Mouse (Mus musculus) liver, embryonic 14.5 days (tissue): ENCODE measurements at regions not wholly inside any gene's neighbourhood (a gene's known extent, or its start where the extent isn't known, plus 50 kb on each side); places are given as distances from the start of the nearest gene placed in this dataset.

Experiments used
- ATAC-seq: fragments of 200-750 bp; cut with Nextera tagmentation; 2 replicates; pipeline ENCODE4 v1.8.0; 2017; ENCODE audit warnings: moderate number of reproducible peaks, mild to moderate bottlenecking, moderate library complexity; ENCODE audit not compliant: insufficient read depth
- DNase-seq, 3 experiments: peaks; one replicate each; pipeline ENCODE4 v3.0.0-alpha.2; 2012 to 2013; ENCODE audit warnings: low read depth in 3 of 3, low spot score in 3 of 3
- H3K27ac ChIP-seq: fragments of 300-500 bp; sonication (generic); 2 replicates; pipeline ENCODE4 v1.5.1; 2014; ENCODE audit warnings: moderate library complexity, mild to moderate bottlenecking, control low read depth, inconsistent platforms
- H3K27me3 ChIP-seq: fragments of 300-500 bp; sonication (generic); 2 replicates; pipeline ENCODE4 v1.6.1; 2014; ENCODE audit warnings: mild to moderate bottlenecking, low read length, moderate library complexity; ENCODE audit not compliant: control insufficient read depth, insufficient read depth
- H3K36me3 ChIP-seq: fragments of 300-500 bp; sonication (generic); replicated peaks from 2 replicates; pipeline ENCODE4 v1.6.1; 2014; ENCODE audit warnings: low read depth; ENCODE audit not compliant: control insufficient read depth, insufficient read depth
- H3K4me1 ChIP-seq, 2 experiments: fragments of 200-500 bp in 1 of 2; fragments of 300-500 bp in 1 of 2; sonication (generic) in 1 of 2; replicated peaks; 2 replicates each; pipeline ENCODE4 v1.6.1; 2012 to 2014; ENCODE audit warnings: antibody characterized with exemption in 1 of 2, inconsistent platforms in 1 of 2, low read length in 1 of 2; ENCODE audit not compliant: control insufficient read depth in 2 of 2, insufficient read depth in 2 of 2
- H3K4me2 ChIP-seq: fragments of 300-500 bp; sonication (generic); 2 replicates; pipeline ENCODE4 v1.6.1; 2014; ENCODE audit warnings: low read depth, mild to moderate bottlenecking, control low read depth, moderate library complexity
- H3K4me3 ChIP-seq, 2 experiments: fragments of 200-500 bp in 1 of 2; fragments of 300-500 bp in 1 of 2; sonication (generic) in 1 of 2; 2 replicates each; pipeline ENCODE4 v1.5.1; 2012 to 2014; ENCODE audit warnings: low read depth in 2 of 2, low read length in 2 of 2, mild to moderate bottlenecking in 2 of 2, control low read depth in 1 of 2, inconsistent platforms in 1 of 2, moderate library complexity in 1 of 2; ENCODE audit not compliant: insufficient read depth in 1 of 2
- H3K9ac ChIP-seq: fragments of 300-500 bp; sonication (generic); replicated peaks from 2 replicates; pipeline ENCODE4 v1.6.1; 2014; ENCODE audit warnings: mild to moderate bottlenecking, control low read depth, moderate library complexity
- H3K9me3 ChIP-seq: fragments of 300-500 bp; sonication (generic); 2 replicates; pipeline ENCODE4 v1.6.1; 2016; ENCODE audit warnings: low read length, mixed read lengths; ENCODE audit not compliant: control insufficient read depth
- CTCF ChIP-seq: IDR thresholded peaks from 2 replicates; pipeline ENCODE4 v1.5.1; 2016; ENCODE audit warnings: antibody characterized with exemption, low read depth, control low read depth
- EP300 ChIP-seq: IDR thresholded peaks from 2 replicates; pipeline ENCODE4 v1.6.1; 2016; ENCODE audit warnings: antibody characterized with exemption, low read depth
- WGBS: fragments of 180-500 bp; shearing (Covaris S2); extraction: QIAGEN DNeasy Blood & Tissue Kit; methylation state at CpG from one replicate; pipeline ENCODE4 v1.1.7; 2014; ENCODE audit not compliant: insufficient replicate concordance; 5-methylcytosine and 5-hydroxymethylcytosine counted together

DNA sequence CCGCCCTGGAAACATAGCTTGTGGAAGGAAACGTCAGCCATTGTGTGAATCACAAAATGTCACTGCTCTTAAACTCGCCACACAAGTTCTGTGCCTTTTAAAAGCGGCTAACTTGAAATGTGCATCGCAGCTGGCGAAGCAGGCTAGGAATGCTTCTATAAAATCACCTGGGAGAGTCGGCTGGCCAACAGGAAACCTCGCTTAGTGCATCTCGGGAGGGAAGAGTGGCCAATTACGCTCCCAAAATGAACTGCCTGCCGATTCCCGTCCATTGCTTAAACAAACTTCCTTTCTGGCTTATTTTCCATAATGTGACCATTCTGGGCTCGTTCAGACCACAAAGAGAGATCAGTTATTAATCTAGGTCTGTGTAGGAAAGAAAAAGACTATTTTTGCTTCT, 119.7 kb upstream of the Plcz1 start:
- ATAC-seq, result no peak
- no peak for DNase-seq
- Histone ChIP-seq H3K4me1 (no peaks in the 10 kb centered on the region), H3K4me3 (no peak overlapping the region), H3K9me3 (no peaks in the 10 kb centered on the region; the same call in 1 of the 2 replicates), H3K36me3 (no peaks in the 10 kb centered on the region), H3K9ac (no peak overlapping the region), H3K27me3 (no peaks in the 10 kb centered on the region), H3K27ac (no peak overlapping the region), H3K4me2 (no peak overlapping the region)
- 63% methylated on average over 13 of the region's 13 CpGs for WGBS
- no peak for TF ChIP-seq EP300
- no peak for TF ChIP-seq CTCF

DNA sequence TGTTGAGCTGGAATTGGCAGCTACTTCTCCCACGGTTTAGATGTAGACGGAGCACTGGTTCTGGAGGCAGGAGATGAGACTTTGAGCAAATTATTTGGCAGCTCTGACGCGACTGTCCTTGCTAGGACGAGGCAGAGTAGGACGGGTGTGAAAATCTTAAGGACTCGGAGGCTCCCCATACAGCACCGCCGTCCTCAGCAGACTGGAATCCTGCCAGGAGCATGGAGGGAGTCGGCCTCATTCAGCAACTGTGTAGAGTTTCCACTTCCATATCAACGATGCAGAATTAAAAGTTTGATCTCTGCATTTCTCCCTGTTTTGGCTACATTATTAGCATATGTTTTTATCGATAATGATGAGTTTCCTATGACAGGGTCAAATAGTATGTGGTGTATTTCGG, 117.7 kb upstream of the Plcz1 start:
- WGBS, result 64% methylated on average over 13 of the region's 13 CpGs
- TF ChIP-seq CTCF (no peak), EP300 (no peak)

DNA sequence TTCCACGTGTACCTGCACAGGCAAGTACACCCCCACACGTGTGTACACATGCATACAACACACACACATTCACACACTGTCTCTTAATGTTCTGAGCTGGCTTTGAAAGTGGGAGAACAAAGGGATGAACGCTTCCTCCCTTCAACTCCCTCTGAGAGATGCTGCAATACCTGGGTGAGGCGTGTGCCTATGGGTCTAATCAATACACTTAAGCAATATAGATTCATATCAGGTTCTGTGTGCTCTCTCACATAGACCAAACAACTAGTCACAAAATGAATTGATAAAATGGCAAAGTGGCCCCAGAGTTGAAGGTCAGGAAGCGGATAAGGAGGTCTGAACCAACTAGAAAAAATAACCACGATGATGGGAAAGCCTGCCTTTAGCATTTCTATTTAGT, 116.1 kb upstream of the Plcz1 start:
- WGBS, result 48% methylated on average over 6 of the region's 6 CpGs
- Histone ChIP-seq H3K4me1 (no peaks in the 10 kb centered on the region), H3K27me3 (no peaks in the 10 kb centered on the region), H3K4me2 (no peak overlapping the region), H3K4me3 (no peak overlapping the region), H3K27ac (no peak overlapping the region), H3K9me3 (no peaks in the 10 kb centered on the region; the same call in 1 of the 2 replicates), H3K9ac (no peak overlapping the region), H3K36me3 (no peaks in the 10 kb centered on the region)
- DNase-seq (no peak), ATAC-seq (no peak)
- TF ChIP-seq CTCF (no peak), EP300 (no peak)

More for the DNA sequence above, 117.7 kb upstream of the Plcz1 start:
- Histone ChIP-seq H3K27ac (no peak overlapping the region), H3K4me1 (no peaks in the 10 kb centered on the region), H3K9ac (no peak overlapping the region), H3K36me3 (no peaks in the 10 kb centered on the region), H3K4me3 (no peak overlapping the region), H3K9me3 (no peaks in the 10 kb centered on the region; the same call in 1 of the 2 replicates), H3K27me3 (no peaks in the 10 kb centered on the region), H3K4me2 (no peak overlapping the region)
- ATAC-seq (no peak), DNase-seq (no peak)

DNA sequence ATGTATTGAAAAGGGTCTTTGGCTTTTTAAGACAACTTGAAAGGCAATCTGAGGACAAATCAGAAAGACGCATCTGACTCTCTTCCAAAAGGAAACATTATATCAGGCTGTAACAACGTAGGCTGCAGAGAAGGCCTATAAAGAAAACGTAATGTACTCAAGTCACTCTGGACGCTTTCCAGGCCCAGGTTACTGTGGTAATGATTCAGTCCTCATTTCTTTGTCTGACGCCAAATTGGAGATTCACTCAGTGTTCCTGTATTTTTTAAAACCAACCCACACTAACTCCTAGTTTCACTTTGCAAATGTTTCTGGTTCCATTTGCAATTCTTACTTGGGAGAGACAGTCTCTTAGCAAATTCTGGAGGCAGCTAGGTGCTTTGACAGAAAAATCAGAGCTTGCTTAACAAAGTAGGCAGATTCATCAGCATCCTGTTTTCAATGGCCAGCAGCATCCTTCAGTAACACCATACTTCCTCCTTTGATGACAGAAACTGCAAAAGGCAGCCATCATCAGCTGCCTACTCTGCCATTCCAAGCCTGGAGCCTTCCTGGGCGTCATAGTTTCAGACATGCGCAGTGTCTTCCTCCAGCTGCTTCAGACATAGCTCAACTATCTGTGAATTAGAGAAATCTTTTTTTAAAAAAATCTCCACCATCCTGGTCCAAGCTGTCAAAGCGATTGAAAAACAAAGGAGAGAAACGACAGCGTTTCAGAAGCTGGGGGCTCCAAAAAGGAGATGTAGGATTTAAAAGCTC, 111.3 kb upstream of the Plcz1 start:
- no peaks in the 10 kb centered on the region for H3K36me3 ChIP-seq
- no peaks in the 10 kb centered on the region for H3K27me3 ChIP-seq
- H3K27ac ChIP-seq, result no peak overlapping the region
- ATAC-seq (no peak), DNase-seq (no peak)
- no peak overlapping the region for H3K4me2 ChIP-seq
- no peak for TF ChIP-seq CTCF
- TF ChIP-seq EP300, result no peak
- no peaks in the 10 kb centered on the region for H3K9me3 ChIP-seq
- no peak overlapping the region for H3K4me3 ChIP-seq
- no peaks in the 10 kb centered on the region for H3K4me1 ChIP-seq
- H3K9ac ChIP-seq, result no peak overlapping the region
- 56% methylated on average over 10 of the region's 10 CpGs for WGBS

DNA sequence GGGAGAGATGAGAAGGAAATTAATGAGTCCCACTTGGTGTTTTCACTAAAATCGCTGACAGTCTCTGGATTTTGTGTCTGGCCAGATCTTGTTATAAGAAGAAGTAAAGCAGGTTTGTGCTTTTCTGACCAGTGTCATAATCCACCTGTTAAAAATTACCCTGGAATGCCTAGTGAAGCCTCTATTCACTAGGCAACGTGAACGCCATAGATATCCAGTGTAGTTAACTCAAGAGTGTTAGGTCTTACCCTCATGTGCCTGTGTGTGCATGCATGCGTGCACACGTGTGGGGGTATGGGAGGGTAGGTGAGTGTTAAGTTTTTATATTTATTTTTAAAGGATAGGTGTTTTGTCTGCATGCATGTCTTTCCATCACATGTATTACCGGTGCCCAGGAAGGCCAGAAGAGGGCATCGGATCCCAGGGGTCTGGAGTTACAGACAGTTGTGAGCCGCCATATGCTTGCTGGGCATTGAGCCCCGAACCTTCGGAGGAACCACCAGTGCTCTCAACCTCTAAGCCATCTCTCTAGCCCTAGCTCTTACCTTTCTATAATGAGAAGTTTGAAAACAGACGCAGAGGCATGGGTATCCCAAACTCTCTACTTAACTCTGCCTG, 107.5 kb upstream of the Plcz1 start:
- no peak for ATAC-seq
- WGBS, result 72% methylated on average over 11 of the region's 11 CpGs
- Histone ChIP-seq H3K4me1 (no peaks in the 10 kb centered on the region), H3K4me2 (no peak overlapping the region), H3K9me3 (no peaks in the 10 kb centered on the region), H3K27ac (no peak overlapping the region), H3K4me3 (no peak overlapping the region), H3K36me3 (no peaks in the 10 kb centered on the region), H3K9ac (no peak overlapping the region), H3K27me3 (no peaks in the 10 kb centered on the region)
- TF ChIP-seq EP300, result no peak
- no peak for TF ChIP-seq CTCF
- DNase-seq, result no peak
